Mouse (Mus musculus) activated CD4-positive, CD25-positive, alpha-beta regulatory T cell, adult 4 months (primary cell): ENCODE results near the gene Timp2. TPM values are rescaled to one million over a fixed set of nuclear protein-coding genes. Genes with fewer than 3 reads are reported as not detected.
"Not testable (repeated sequence)": the region's sequence is repeated elsewhere in the genome, so short reads cannot be mapped to it uniquely, and the experiment has no call there.

ENCODE experiments used
- ATAC-seq: one replicate; pipeline ENCODE4 v1.8.0; 2017
- polyA plus RNA-seq, 2 experiments: library from polyadenylated mRNA; unstranded; fragments of 100-300 nt; shearing (Covaris generic); gene quantifications; one replicate each; pipeline ENCODE4 v1.2.1; 2017

The Timp2 gene
- polyA plus RNA-seq, 2 experiments from 2014 or later: 10.2 to 11.2 TPM

DNA sequence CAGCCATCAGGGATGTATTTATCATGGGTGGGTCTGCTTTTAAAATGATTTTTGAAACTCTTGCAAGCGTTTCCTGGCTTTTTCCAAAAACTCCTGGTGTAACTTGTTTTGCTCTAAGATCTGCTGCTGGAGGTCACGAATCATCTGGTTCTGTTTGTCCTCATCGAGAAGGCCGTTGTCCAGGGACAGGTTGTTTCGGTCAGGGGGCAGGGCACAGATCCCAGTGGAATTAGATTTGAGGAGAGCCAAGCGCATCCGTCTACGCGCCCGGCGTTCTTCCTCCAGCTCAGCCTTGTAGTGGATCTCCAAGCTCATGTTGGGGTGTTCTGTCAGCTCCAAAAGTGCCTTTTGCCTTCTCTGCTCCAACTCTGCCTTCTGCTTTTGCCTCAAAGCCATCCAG, 23.2 kb downstream of the Timp2 start:
- no peak for ATAC-seq

DNA sequence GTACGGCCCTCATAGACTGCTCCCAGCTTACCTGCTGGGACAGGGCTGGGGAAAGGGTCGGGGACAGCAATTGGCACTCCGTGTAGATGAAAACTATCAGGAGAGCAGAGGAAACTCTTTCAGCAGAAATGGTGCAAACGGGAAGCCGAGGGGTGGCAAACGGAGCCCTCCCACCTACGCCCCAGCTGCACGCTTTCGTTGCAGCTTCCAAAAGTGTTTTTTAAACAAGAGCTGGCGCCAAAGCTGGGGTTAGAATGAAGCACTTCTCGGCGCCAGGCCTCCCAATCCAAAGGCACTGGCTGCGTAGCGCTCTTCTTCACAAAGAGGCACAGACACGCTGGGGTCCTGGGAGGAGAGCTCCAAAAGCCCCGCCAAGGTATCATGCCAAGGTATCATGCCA, 24.8 kb downstream of the Timp2 start:
- no peak for ATAC-seq

DNA sequence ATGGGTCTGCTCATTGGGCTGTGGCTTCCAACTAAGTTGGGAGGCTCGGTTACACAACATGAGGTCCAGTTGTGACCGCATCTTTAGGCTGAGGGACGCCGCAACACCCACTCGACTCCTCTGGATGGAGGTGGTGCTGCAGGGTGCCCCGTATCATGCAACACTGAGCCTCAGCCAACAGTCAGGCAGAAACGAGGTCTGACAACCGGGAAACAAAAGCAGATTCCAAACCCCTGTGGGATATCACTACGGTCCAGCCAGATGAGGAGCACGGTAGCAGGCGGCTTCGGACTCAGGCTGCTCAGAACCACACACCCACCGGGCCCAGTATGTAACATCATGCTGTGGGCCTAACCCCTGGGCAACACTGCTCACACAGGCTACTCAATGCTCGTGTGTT, 25.2 kb downstream of the Timp2 start:
- ATAC-seq: no peak

DNA sequence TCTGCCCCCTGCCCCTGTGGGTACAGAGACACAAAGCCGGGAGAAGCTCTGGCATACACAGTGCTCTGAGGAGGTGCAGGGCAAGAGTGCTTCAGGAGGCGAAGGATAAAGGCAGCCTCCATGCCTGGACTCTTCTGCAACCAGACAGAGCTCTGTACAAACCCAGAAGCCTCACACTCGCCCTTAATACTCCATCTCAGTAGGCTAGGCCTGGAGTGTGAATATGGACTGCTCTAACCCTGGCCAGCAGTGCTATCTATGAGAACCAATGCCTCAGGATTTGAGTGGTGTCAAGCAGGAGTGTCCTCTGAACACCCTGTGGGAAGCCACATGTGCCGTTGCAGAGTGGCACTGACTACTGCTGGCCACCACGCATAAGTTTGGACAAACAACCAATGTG, 26.6 kb downstream of the Timp2 start:
- no peak for ATAC-seq

DNA sequence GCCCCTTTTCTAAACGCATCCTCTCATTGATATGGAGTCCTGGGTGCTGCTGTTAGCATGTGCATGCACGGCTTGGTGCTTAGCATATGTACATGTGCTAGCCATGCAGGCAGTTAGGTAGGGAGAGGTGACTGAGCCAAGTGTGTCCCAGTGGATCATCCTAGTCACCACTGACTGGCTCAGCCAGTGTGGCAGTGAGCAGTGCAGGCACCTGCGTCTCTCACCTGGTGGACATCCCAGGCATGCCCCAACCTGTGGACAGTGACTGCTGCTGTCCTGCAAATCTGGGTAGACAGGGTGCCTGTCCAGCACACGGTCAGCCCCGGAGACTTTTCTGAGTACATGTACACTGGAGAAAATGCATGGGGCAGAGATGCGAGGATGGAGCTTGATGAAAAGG, 27.0 kb downstream of the Timp2 start:
- no peak for ATAC-seq

DNA sequence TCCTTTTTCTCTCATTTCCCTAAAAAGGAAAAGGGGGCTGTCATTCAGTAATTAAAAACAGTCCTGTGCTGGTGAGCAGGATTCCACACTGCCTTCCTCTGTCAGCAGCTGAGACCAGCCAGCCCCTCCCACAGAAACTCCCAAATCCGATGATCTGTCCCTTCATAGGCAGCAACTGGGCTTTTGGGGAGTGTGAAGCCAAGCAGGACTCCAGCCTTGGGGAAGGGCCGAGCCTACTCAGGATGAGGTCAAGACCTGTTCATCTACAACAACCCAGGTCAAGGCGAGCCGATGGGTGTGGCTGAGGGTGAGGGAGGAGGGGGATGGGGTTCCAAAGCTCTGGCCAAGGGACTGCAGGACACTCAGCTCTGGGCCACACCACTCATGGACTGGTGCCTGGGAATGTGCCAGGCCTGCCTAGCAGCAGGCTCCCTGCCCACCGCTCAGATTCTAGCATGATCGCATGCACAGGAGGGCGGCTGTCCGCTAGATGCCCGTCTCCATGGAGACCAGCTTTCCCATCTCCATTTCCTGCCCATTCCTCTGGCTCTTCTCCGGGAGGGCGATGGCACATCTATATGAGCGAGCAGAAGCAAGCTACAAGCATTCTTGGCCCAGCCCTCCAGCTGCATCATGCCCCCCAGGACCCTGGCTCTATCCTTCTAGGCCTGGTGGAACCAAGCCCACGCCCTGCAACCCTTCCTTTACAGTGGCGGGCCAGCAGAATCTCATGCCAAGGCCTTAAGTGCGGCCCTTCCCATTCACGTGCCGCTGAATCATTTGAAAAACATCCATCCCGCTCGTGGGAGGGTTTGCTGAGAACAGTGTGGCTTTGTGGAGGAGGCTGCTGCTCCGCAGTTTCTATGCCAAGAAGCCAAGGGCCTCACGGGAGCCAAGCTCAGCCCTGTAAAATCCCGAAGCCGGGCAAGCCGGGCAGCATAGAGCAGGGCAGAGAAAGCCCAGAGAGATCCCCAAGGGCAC, 28.3 kb downstream of the Timp2 start:
- no peak for ATAC-seq

DNA sequence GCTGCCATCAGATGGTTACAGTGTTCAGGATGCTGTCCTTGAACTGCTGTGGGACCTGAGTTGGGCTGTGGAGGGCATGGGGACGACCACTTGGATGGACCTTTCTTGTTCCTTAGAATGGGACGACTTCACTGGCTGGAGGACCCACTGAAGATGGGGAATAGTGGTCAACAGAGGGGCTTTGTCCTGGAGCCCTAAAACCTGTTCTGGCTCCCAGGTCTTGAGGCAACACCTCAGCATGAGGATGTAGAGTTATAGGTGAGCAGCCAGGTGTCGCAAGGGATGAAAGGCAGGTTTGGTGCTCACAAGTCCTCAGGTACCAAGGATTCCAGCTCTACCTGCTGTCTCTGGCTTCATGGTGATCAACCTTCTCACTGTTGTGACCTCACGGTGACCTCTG, 29.0 kb downstream of the Timp2 start:
- no peak for ATAC-seq

DNA sequence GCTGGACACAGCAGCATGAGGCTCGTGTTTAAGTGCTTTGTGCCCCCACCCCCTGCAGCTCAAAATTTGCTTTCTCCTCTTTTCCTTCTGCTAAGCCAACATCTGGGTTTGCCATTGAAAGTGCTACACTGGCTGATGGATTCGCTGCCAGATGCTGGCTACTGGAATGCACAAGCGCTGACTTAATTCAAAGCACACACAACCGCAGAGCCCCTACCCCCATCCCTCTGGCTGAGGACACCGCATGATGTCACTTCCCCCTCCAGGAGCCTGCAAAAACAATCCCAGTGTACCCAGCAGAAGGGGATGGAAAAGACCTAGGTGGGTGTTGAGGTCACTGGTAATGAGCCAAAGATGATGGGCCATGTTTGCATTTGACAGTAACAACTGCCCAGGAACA, 31.0 kb downstream of the Timp2 start:
- ATAC-seq: no peak

DNA sequence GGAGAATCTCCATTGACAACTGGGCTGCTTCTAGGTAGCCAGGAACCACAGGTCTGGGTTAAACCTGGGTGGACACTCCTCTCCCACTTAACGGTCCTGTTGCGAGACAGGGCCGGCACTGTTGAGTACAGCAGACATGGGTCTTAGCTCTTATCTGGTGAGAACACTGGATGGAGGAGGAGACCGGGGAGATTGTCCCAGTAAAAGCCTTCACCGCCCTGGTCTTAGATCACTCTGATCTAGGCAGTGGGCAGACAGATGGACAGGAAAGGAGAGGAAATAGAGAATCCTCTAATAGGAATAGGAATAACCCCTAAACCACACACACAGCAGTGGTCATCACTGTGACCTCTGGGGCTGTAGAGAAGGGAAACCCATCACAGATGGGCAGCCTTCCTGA, 31.6 kb downstream of the Timp2 start:
- ATAC-seq: no peak

DNA sequence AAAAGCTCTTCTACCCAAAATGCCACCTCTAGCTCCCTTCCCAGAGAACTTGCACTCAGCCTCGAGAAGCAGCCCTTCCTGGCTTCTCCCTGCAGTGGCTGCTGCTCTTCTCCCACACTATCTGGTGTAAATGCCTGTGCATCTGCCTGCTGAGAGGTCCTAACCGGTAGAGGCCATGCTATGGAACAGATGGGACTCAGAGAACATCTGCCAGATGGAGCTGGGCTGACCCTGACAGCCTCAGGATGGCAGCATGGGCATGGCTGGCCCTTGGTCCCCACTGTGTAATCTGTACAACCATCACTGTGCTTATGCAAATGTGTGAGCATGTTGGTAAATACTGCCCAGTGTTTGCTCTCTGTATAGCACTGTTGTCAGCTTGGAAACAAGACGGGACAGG, 32.9 kb downstream of the Timp2 start:
- no peak for ATAC-seq

DNA sequence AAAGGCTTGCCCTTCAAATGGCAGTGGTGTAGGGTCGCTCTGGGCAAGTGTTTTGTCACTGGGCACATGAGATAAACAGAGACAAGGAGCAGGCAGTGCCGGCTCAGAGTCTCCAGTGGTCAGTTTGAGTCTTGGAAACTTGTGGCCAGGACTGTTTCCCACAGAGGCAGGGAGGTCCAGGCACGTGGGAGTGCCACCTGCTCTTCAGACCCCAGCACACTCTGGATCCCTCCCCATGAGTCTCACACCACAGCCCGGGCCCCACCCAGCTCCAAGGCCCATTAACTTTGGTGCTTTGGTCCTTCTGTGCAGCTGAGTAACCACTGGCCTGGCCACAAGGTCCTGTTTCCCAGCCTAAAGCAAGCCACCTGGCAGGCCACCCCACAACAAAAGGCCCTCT, 33.6 kb downstream of the Timp2 start:
- ATAC-seq: no peak

DNA sequence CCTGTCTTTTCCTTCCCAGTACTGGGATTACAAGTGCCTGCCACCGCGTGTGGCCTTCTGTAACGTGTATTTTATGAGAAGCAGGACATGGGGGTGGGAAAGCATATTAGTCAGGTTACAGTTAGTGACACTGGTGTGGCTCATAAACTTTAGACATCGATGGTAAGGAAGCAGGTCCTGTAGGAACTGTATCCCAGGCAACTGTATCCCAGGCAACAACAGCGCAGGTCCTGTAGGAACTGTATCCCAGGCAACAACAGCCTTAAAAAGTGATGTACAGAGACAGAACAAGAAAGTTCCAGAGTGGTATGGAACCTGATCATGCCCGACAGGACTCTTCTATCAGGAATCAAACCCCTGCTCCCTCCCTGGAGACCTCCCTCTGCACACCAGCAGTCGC, 34.0 kb downstream of the Timp2 start:
- no peak for ATAC-seq

DNA sequence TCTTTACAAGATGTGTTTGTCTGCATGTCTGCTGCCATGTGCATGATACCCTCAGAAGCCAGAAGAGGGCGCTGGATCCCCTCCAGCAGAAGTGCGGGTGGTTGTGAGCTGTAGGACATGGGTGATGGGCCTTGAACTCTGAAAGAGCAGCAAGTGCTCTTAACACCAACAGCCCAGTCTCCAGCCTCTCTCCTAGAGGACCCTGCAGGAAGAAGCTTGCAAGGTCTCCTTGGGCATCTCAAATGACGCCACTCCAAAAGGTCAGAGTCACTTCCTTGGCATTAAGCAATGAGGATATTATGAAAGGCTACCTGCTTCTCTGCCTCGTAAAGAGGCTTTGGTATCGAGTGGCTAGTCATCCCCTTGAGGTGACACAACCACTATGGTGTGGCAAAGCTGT, 36.9 kb downstream of the Timp2 start:
- no peak for ATAC-seq

DNA sequence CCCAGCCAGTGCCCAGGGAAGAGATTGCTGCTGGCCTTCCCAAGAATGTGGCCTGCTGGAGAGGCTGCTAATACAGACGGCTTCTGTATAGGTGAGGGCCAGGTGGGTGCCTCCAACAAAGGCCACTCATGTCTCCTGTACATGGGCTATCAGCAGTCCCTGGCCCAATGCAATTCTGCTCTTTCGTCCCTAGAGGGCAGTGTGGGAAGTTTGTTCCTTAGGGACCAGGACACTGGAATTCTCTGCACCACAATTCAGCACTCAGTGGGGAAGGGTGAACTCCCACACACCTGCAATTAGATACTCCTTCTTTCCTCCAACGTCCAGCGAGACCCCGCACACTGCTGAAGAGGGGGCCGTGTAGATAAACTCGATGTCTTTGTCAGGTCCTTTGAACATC, 38.4 kb downstream of the Timp2 start:
- no peak for ATAC-seq

DNA sequence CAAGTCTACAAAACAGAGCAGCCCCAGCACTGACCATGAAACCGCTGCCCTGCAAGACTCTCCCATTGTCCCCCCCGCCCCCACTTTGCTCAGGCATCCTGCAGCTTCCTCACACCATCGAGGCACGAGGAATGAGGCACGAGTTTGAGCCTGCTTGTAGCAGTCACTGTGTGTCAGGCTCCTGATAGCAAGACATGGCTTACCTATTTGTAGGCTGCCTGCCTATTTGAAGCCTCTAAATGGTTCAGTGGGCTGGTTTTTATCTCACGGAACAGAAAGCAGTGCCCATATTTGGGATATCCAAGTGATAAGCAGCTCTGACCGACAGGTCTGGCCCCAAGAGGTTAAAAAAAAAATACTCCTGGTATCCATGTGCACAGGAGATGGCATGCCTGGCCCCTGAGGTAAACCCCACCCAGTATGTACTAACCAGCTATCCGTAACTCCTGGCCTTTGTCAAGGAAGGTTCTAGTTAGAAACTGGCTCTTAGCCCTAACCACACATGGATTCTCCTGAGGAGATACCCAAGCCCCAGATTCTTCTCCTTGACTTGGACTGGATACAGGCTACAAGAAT, 39.2 kb downstream of the Timp2 start:
- no peak for ATAC-seq

DNA sequence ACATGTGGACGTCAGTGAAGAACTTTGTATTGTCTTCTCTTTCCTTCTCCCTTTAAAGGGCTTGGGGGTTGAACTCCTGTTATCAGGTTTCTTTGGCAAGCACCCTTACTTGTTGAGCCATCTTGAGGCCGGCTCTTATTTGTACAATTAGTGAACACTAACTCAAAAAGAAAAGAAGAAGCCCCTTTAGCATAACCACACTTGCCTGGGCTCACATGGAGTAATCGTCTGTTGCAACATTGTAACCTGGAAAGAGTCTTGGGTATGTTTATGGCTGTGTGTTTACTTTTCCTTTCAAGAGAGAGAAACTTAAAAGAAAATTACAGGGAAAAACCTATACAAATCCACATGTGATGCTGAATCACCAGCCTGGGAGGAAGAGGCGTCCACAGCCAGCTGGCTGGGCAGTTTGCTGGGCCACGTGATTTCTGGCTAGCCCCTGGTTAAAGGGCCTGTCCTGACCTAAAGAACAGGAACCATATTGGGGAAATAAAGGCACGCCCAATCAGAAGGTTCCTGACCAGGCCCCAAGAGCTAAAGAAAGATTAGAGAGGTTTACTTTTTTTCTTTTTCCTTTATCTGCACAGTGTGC, 43.3 kb downstream of the Timp2 start:
- ATAC-seq: no peak

DNA sequence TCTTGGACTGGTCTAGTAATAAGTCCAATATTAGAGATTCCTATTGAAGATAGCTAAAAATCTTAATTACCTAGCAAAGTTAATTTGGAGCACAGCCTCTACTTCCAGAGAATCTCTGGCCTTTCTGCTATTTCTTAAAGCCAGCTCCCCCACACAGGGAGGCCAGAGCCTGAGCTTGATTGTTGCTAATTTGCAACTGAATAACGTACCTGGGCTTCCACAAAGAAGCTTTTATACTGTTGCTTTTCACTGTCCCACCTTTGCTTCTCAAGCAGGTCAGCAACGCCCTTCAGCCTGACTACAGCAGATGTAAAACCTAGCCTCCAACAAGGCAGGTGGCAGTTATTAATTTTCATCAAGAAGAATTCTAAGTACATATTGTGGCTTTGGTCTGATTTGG, 47.6 kb downstream of the Timp2 start:
- ATAC-seq: not testable (repeated sequence)

DNA sequence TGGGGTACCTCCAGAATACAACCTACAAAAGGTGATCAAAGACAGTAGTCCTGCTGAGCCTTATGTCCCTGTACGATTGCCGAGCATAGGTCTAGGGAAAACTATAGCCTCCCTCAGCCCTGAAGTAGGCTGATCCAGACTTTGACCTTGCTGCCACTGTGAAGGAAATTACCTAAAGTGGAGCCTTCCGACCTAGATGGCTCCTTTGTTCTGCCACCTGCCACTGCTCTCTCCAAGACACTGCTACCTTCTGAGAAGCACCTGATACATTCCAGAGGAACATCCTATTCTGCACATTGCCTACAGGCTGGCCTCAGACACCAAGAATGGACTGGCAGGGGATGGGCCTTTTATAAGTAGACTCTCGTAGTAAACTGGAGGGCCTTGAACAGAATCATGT, 51.6 kb downstream of the Timp2 start:
- ATAC-seq: not testable (repeated sequence)

DNA sequence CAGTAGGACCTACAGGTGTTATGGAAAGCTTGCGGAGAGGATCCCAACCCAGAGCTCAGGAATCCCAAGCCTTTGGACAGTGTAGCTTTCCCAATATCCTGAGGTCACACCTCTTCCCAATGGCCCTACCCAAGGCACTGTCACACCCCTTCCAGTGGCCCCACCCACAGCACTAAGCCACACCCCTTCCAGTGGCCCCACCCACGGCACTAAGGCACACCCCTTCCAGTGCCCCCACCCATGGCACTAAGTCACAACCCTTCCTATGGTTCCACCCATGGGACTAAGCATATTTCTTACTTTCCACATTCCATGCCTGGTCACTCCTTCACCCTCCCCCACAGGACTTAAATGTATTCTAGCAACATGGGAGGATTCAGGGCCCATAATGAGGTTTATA, 56.7 kb downstream of the Timp2 start:
- no peak for ATAC-seq

DNA sequence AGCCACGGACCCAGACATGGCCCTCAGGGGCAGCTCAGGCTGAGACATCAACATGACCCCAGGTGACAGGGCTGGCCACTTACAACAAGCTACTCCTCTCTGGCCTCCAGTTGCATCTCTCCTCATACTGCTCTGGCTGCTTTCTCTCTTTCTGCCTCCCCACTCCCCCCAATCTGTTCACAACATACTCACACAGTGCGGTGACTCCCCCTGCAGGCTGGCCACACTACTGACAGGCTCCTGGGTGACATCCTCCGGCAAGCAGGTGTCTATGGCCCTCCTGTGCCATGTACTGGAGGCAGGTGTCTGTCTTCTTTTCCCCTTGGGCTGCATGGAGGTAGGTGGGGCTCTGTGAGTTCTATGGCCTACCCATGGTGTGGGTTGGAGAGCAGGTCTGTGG, 57.6 kb downstream of the Timp2 start:
- no peak for ATAC-seq

DNA sequence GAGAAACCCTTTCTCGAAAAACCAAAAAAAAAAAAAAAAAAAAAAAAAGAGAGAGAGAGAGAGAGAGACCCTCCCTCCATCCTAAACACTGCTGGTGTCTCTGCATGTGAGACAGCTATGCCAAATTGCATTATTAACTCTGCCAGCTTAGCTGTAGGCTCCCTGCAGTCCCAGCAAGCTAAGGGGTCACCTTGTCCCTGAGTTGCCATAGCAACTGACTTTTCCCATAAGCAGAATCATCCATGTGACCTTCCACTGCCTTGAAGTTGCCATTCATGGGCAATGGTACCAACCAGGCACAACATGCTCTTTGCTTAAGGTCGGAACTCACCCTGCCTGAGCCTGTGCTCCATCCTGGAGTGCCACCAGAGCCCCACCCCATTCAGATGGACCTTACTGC, 60.5 kb downstream of the Timp2 start:
- ATAC-seq: no peak

DNA sequence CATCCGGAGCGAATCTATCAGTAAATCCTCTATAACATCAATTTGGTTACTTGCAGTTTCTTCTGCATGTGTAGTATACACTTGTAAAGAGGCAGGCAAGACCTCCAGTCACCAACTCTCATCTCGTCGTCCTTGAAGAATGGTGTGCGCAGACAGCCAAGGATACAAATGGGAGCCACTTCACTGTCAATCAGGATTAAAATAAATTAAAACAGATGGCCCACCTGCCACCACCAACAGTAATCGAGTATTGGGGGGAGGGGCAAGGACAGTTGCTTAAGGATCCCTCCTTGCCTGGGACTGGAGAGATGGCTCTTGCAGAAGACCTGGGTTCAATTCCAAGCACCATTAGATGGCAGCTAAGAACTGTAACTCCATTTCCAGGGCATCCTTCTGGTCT, 62.9 kb downstream of the Timp2 start:
- no peak for ATAC-seq

DNA sequence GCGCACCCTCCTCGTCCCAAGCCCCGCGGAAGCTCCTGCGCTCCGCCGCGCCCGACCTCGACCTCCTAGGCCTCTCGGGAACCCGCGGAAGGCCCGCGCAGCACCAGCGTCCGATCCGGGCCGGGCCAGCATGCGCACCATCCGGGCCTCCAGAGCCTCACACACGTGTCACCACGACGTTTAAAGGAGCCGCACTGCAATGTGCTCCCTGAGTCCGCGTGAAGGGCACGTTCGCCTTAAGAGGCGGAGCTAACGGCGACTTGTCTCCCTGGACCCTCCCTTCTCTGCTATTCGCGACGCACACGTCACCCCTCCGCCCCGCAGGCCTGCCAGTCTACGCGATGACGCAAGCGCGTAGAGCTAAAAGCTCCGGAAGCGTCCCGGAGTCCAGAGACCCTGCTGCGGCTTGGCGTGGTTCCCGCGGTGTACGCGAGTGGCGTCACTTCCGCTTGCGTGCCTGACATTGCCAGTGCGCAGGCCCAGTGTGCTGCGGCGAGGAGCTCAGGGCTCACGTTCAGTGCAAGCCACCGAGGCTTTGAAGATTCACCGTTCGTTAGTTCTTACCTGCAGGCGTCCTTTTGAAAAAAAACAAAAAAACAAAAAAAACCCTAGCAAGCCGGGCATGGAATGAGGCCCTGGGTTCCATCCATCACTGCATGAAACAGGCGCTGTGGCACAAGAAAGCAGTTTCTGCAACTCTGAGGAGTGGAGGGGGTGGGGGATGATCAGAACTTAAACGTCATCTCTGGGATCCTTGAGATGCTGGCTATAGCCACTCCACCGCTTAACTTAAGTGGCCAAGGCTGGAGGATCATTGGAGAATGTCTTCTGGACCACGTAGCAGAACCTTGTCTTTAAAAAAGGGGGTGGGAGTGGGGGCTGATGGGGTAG, 65.3 kb downstream of the Timp2 start, which contains the start of gene Usp36:
Gene Usp36, minus strand, starts transcription at position 246 of the 891 bp plus-strand sequence.
- ATAC-seq: peak; percentile 96
